Mouse (Mus musculus): Measurements from ENCODE around the gene Pdcd10. TPM values are rescaled to one million over a fixed set of nuclear protein-coding genes. Genes with fewer than 3 reads are reported as not detected.

Pdcd10 gene
- polyA plus RNA-seq, 1 experiment from 2014 or later = 88.3 TPM

DNA sequence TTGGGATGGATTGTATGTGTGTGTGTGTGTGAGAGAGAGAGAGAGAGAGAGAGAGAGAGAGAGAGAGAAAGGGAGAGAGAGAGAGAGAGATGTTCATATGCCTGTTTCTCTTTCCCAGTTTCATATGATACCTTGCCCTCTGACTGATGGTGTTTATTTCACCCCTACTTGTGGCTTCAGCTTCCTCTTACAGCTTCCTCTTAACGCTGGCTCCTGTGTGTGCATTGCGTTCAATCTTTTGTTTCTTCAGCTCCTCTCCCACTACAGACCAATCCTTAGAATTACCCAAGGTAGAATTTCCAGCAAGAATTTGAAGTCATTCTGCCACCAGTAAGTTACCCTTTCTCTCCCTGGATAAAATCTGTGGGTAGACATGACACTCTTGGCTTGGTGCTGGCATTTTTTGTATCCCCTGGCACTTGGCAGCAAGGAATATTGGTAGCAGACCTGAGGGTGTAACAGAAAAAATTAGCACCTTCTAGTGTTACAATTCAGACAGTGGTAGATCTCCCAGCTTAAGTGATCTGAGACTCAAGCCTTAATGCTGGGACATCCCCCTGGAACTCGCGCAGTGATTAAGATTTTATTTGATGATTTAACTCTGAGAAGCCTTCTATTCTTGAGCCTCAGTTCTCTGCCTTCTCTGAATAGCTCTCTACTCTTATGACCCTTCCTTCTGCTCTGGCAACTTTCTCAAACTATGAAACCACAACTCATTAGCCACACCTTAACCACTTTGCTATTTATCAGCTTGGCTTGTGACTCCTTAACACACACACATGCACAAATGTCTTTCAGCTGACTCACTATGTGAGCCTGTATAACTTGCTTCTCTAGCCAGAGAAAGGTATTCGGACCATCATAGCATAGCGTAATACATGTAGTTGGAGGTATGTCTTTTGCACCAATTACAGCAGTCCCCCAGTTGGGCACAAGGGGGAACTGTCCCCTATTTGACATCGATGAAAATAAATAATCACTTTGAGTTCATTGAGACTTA is 57.4 kb downstream of the Pdcd10 start:
- H3K27ac ChIP-seq (ENCODE audit: low read length) = no peak overlapping the region
- H3K36me3 ChIP-seq (ENCODE audit: control insufficient read depth, insufficient read depth, low read length) = no peaks in the 10 kb centered on the region
- peak; percentile 21; the same call in 1 of the 2 replicates for ATAC-seq (ENCODE audit: insufficient read depth, low FRiP score)
- H3K4me1 ChIP-seq (ENCODE audit: control insufficient read depth, insufficient read depth, low read length) = no peaks in the 10 kb centered on the region
- H3K27me3 ChIP-seq (ENCODE audit: control insufficient read depth, insufficient read depth, low read length) = no peaks in the 10 kb centered on the region
- no peak overlapping the region for H3K4me2 ChIP-seq (ENCODE audit: low read depth, low read length)
- H3K9ac ChIP-seq (ENCODE audit: low read length) = no peak overlapping the region
- H3K4me3 ChIP-seq (replicated peaks; ENCODE audit: low read length) = no peak overlapping the region
- H3K9me3 ChIP-seq (replicated peaks; ENCODE audit: control insufficient read depth, low read length) = no peaks in the 10 kb centered on the region
- WGBS = 74% methylated on average over 7 of the region's 7 CpGs

DNA sequence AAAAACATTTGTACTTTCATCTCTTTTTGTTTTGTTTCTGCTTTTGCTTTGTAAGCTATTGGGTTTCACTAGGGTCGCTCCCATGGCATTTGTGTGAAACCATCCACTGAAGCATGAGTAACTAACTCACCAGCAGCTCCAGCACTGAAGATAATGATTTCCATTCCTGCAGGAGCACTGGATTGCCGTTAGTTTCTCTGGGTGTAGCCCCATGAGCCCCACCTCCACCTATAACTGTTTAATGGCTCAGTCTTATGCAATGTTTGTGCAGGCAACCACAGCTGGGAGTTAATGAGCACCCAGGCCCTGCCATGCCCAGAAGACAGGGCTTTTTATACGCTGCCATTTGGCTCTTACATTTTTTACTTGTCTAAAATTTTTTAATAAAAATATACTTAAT is 63.7 kb downstream of the Pdcd10 start:
- Histone ChIP-seq H3K27ac (ENCODE audit: low read length) (no peak overlapping the region), H3K4me2 (ENCODE audit: low read depth, low read length) (no peak overlapping the region), H3K4me1 (ENCODE audit: control insufficient read depth, insufficient read depth, low read length) (no peaks in the 10 kb centered on the region), H3K4me3 (replicated peaks; ENCODE audit: low read length) (no peak overlapping the region), H3K36me3 (ENCODE audit: control insufficient read depth, insufficient read depth, low read length) (no peaks in the 10 kb centered on the region), H3K27me3 (ENCODE audit: control insufficient read depth, insufficient read depth, low read length) (no peaks in the 10 kb centered on the region), H3K9me3 (replicated peaks; ENCODE audit: control insufficient read depth, low read length) (no peaks in the 10 kb centered on the region), H3K9ac (ENCODE audit: low read length) (no peak overlapping the region)
- 65% methylated on average over 3 of the region's 3 CpGs for WGBS
- ATAC-seq (ENCODE audit: insufficient read depth, low FRiP score) = no peak

- ATAC-seq (ENCODE audit: insufficient read depth, low FRiP score) = no peak
- no peaks in the 10 kb centered on the region for H3K27me3 ChIP-seq (ENCODE audit: control insufficient read depth, insufficient read depth, low read length)
- H3K4me2 ChIP-seq (ENCODE audit: low read depth, low read length) = no peak within 1 kb of the TSS
- H3K4me3 ChIP-seq (replicated peaks; ENCODE audit: low read length) = no peak within 1 kb of the TSS
- no peaks in the 10 kb centered on the region for H3K9me3 ChIP-seq (replicated peaks; ENCODE audit: control insufficient read depth, low read length)
- 49% methylated on average over 2 of the region's 2 CpGs for WGBS
- H3K4me1 ChIP-seq (ENCODE audit: control insufficient read depth, insufficient read depth, low read length) = no peaks in the 10 kb centered on the region
- no peak within 1 kb of the TSS for H3K9ac ChIP-seq (ENCODE audit: low read length)
- H3K27ac ChIP-seq (ENCODE audit: low read length) = no peak within 1 kb of the TSS
- no peaks in the 10 kb centered on the region for H3K36me3 ChIP-seq (ENCODE audit: control insufficient read depth, insufficient read depth, low read length)
Measured at GRCm38 (mm10) chr3:75482056-75482455, 74.6 kb downstream of the Pdcd10 start, which contains the start of gene Wdr49. Gene Wdr49, minus strand, starts transcription at chr3:75482156.

GRCm38 (mm10) chr3:75475106-75475505 is 81.5 kb downstream of the Pdcd10 start:
- 52% methylated on average over 7 of the region's 7 CpGs for WGBS
- Histone ChIP-seq H3K9ac (ENCODE audit: low read length) (no peak overlapping the region), H3K4me2 (ENCODE audit: low read depth, low read length) (no peak overlapping the region), H3K4me3 (replicated peaks; ENCODE audit: low read length) (no peak overlapping the region), H3K27me3 (ENCODE audit: control insufficient read depth, insufficient read depth, low read length) (no peaks in the 10 kb centered on the region), H3K9me3 (replicated peaks; ENCODE audit: control insufficient read depth, low read length) (no peaks in the 10 kb centered on the region), H3K27ac (ENCODE audit: low read length) (no peak overlapping the region), H3K36me3 (ENCODE audit: control insufficient read depth, insufficient read depth, low read length) (no peaks in the 10 kb centered on the region), H3K4me1 (ENCODE audit: control insufficient read depth, insufficient read depth, low read length) (no peaks in the 10 kb centered on the region)
- ATAC-seq (ENCODE audit: insufficient read depth, low FRiP score) = no peak

- Histone ChIP-seq H3K9ac (ENCODE audit: low read length) (no peak overlapping the region), H3K27me3 (ENCODE audit: control insufficient read depth, insufficient read depth, low read length) (no peaks in the 10 kb centered on the region), H3K4me3 (replicated peaks; ENCODE audit: low read length) (no peak overlapping the region), H3K36me3 (ENCODE audit: control insufficient read depth, insufficient read depth, low read length) (no peaks in the 10 kb centered on the region), H3K4me1 (ENCODE audit: control insufficient read depth, insufficient read depth, low read length) (no peaks in the 10 kb centered on the region), H3K27ac (ENCODE audit: low read length) (no peak overlapping the region), H3K4me2 (ENCODE audit: low read depth, low read length) (no peak overlapping the region), H3K9me3 (replicated peaks; ENCODE audit: control insufficient read depth, low read length) (no peaks in the 10 kb centered on the region)
- ATAC-seq (ENCODE audit: insufficient read depth, low FRiP score) = no peak
- WGBS = 78% methylated on average over 7 of the region's 7 CpGs
Measured at GRCm38 (mm10) chr3:75474657-75475056, 82.0 kb downstream of the Pdcd10 start.

- Histone ChIP-seq H3K4me3 (replicated peaks; ENCODE audit: low read length) (no peak overlapping the region), H3K9ac (ENCODE audit: low read length) (no peak overlapping the region), H3K36me3 (ENCODE audit: control insufficient read depth, insufficient read depth, low read length) (no peaks in the 10 kb centered on the region), H3K27me3 (ENCODE audit: control insufficient read depth, insufficient read depth, low read length) (no peaks in the 10 kb centered on the region), H3K4me2 (ENCODE audit: low read depth, low read length) (no peak overlapping the region), H3K9me3 (replicated peaks; ENCODE audit: control insufficient read depth, low read length) (no peaks in the 10 kb centered on the region), H3K27ac (ENCODE audit: low read length) (no peak overlapping the region), H3K4me1 (ENCODE audit: control insufficient read depth, insufficient read depth, low read length) (no peaks in the 10 kb centered on the region)
- 83% methylated on average over 7 of the region's 7 CpGs for WGBS
- no peak for ATAC-seq (ENCODE audit: insufficient read depth, low FRiP score)
Measured at GRCm38 (mm10) chr3:75468154-75468553, 88.5 kb downstream of the Pdcd10 start.

Other genes with a start within 250 kb of the Pdcd10 start
- gene Wdr49, start 74.7 kb downstream of the Pdcd10 start, polyA plus RNA-seq (2015; fragmentation: Nextera tagmentation; extraction: Ambion mirVana) = not detected in 2 replicates
- 19.5 and 21.2 TPM in 2 replicates for gene Serpini1, start 691 bp upstream of the Pdcd10 start, polyA plus RNA-seq (2015; fragmentation: Nextera tagmentation; extraction: Ambion mirVana)
- gene Gm29133, start 191.3 kb upstream of the Pdcd10 start, polyA plus RNA-seq (2015; fragmentation: Nextera tagmentation; extraction: Ambion mirVana) = not detected in 2 replicates